Mouse (Mus musculus): ENCODE results near the gene Slc27a3.

DNA sequence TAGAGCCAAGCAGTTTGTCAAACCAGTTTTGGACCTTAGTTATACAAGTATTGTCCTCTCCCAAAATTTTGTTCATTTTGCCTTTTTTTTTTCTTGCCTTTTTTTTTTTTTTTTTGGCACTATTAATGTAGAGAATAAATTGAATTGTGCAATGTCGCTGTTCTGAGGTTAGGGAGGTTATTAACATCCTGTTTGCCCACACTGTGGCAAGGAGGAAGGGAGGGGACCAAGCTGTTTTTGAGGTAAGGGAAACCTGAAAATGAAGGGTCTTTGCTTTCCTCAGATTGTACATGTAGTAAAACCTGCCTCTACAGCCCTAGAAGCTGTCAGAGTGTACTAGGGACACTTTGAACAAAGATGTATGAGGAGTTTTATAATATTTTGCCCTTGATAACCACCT, 30.5 kb downstream of the Slc27a3 start:
- no peak for TF ChIP-seq BHLHE40 (IDR thresholded peaks at IDR 0.05; ENCODE audit: borderline replicate concordance, low read depth, low read length)
- TF ChIP-seq CTCF (IDR thresholded peaks at IDR 0.05 in 2 of 3, conservative IDR thresholded peaks at IDR 0.05 in 1 of 3; ENCODE audit: control insufficient read depth in 1 of 3, insufficient read depth in 1 of 3, low read depth in 2 of 3, low read length in 3 of 3, poor library complexity in 1 of 3, severe bottlenecking in 1 of 3), result no peak
- no peak for TF ChIP-seq MAFK (IDR thresholded peaks at IDR 0.05; ENCODE audit: borderline replicate concordance, low read depth, low read length)
- no peak for TF ChIP-seq E2F4 (IDR thresholded peaks at IDR 0.05; ENCODE audit: borderline replicate concordance, low read depth, low read length)
- no peak for TF ChIP-seq SMC3 (IDR thresholded peaks at IDR 0.05; ENCODE audit: low read depth, low read length)
- TF ChIP-seq MYC (IDR thresholded peaks at IDR 0.05; ENCODE audit: low read depth, low read length), result no peak
- no peak for TF ChIP-seq ETS1 (IDR thresholded peaks at IDR 0.05; ENCODE audit: low read depth, low read length)
- no peak for TF ChIP-seq POLR2A (IDR thresholded peaks at IDR 0.05; ENCODE audit: control insufficient read depth in 1 of 2, insufficient read depth in 1 of 2, low read depth in 1 of 2, low read length in 2 of 2, poor library complexity in 1 of 2)
- TF ChIP-seq MAZ (IDR thresholded peaks at IDR 0.05; ENCODE audit: low read depth, low read length), result no peak
- no peak for TF ChIP-seq CHD1 (IDR thresholded peaks at IDR 0.05; ENCODE audit: low read depth, low read length)
